Mouse (Mus musculus) forelimb bud, embryonic 11.5 days (tissue): ENCODE results near the gene Phospho1.

Experiments used
- DNase-seq: peaks from one replicate; pipeline ENCODE4 v3.0.0-alpha.2; 2012; ENCODE audit warnings: low read depth, low spot score

Phospho1 gene

GRCm38 (mm10) chr11:95812224-95812623, 12.1 kb upstream of the Phospho1 start:
- no peak for DNase-seq

DNA sequence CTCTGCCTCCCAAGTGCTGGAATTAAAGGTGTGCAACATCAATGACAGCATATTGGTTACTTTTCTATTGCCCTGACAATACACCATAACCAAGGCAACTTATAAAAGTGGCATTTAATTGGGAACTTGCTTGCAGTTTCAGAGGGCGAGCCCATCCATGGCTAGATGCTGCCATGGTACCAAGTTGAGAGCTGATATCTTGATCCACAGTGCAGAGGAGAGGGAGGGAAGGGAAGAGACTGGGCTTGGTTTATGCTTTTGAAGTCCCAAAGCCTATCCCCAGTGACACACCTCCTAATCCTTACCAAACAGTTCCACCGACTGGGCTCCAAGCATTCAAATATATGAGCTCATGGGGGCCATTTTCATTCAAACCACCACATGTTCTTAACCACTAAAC, 10.2 kb upstream of the Phospho1 start:
- no peak for DNase-seq

DNA sequence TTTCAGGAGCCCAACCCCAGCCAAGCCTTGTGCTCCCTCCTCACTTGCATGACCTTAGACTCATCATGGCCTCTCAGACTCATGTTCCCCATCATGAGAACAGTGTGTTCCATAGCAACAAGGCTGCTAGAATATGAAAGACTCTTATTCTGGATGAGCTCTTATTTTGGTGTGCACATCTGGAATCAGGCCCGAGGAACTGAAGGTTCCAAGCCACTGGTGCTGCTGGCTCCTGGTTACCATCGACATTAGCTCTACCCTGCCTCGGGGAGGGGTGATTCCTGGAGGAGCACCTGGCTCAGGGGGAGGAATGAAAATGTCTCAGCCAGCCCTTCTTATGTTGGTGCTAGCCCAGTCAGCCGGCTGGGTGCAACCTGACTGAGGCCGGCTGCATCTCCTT, 9.4 kb upstream of the Phospho1 start:
- no peak for DNase-seq

DNA sequence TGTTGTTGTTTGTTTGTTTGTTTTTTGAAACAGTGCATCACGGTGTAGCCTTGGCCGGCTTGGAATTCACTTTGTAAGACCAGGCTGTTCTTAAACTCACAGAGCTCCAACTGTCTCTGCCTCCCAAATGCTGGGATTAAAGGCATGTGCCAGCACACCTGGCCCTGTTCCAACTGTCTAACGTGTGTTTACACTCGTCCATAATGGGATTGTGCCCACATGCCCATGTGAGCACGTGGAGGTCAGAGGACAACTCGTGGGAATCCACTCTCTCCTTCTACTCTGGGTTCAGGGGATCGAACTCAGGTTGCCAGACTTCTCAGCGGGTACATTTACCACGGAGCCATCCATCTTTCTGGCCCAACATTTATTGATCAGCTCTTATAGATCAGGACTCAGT, 8.9 kb upstream of the Phospho1 start:
- no peak for DNase-seq

- DNase-seq = no peak
Measured at GRCm38 (mm10) chr11:95819138-95819537, 5.2 kb upstream of the Phospho1 start.

DNA sequence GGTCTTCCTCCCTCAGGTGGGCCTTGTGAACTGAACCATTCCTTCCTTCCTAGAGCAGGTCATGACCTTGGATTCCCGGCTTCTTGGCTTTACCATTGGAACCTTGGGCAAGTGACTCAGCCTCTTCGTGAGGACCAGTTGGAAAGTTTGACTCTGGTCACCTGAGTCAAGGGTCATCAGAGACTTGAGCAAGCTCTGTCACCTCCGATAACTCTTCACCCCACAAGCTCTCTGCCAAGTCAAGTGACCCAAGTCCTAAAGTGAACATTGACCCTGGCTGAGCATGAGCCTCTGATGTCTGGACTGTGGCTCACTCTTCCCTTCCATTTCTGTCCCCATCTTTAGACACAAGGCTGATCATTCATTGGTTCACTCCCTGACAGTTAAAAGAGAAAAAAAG, 2.8 kb upstream of the Phospho1 start:
- DNase-seq = no peak

DNA sequence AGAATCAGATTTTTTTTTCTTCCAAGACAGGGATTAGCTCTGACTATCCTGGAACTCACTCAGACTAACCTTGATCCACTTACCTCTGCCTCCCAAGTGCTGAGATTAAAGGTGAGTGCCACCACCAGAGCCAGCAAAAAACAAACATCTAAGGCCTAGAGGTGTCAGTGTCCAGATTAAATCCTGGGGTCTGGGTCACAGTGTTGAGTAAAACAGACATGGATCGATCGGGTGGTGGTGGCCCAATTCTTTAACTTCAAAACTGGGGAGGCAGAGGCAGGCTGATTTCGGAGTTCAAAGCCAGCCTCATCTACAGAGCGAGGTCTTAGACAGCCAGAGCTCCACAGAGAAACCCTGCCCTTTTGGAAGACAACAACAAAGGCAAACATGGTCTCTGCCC, 1.9 kb upstream of the Phospho1 start:
- no peak for DNase-seq

DNA sequence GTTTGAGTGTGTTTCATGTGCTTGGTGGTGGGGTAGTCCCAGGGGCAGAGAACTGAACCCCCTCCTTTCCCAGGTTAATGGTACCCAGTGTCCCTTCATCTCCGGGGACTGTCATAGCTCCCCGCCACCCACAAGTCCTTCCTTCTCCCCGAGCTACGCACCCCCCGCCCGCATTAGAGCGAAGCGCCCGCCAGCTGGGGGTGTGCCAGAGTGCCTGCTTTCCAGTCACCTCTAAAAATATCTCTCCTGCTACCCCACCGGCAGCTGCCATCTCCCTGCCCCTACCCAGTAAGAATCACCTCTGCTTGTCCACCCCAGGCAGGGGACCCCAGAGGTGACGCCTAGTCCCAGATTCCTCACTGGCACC, 561 bp downstream of the Phospho1 start:
- no peak for DNase-seq

DNA sequence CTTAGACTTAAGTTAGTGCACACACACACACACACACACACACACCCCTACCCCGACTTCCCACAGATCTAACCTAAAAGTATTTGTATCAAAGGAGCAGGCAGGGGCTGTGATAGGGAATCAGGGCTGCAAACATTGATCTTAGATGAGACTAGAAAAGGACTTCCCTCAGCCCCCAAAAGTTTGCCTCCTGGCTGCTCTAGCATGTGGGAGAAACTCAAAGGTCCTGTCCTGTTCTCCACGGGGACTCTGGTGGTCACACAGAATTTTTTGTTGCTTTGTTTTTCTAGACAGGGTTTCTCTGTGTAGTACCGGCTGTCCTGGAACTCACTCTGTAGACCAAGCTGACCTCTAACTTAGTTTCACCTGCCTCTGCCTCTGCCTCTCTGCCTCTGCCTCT, 1.3 kb downstream of the Phospho1 start:
- DNase-seq = no peak

GRCm38 (mm10) chr11:95826317-95827167, 2.2 kb downstream of the Phospho1 start:
- no peak for DNase-seq

GRCm38 (mm10) chr11:95827168-95827447, 2.8 kb downstream of the Phospho1 start:
- no peak for DNase-seq

GRCm38 (mm10) chr11:95827464-95828085, 3.3 kb downstream of the Phospho1 start:
- DNase-seq = peak; percentile 64

GRCm38 (mm10) chr11:95828181-95828964, 4.1 kb downstream of the Phospho1 start:
- DNase-seq = no peak

GRCm38 (mm10) chr11:95829526-95830050, 5.3 kb downstream of the Phospho1 start:
- DNase-seq = no peak

DNA sequence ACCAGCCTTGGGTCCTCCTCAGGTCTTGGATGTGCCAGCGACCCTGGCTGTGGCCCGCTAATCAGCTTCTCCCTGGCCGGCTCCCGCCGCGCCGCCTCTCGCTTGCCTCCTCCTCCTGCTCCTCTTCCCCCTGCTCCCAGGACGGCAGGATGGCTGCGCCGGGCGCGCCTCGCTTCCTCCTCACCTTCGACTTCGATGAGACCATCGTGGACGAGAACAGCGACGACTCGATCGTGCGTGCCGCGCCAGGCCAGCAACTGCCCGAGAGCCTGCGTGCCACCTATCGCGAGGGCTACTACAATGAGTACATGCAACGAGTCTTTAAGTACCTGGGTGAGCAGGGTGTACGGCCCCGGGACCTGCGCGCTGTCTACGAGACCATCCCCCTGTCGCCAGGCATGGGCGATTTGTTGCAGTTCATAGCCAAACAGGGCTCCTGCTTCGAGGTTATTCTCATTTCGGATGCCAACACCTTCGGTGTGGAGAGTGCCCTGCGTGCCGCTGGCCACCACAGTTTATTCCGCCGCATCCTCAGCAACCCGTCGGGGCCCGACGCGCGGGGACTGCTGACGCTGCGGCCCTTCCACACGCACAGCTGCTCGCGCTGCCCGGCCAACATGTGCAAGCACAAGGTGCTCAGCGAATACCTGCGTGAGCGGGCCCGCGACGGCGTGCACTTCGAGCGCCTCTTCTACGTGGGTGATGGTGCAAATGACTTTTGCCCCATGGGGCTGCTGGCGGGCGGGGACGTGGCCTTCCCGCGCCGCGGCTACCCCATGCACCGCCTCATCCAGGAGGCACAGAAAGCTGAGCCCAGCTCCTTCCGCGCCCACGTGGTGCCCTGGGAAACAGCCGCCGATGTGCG, 6.3 kb downstream of the Phospho1 start:
- no peak for DNase-seq

- DNase-seq = no peak
Measured at GRCm38 (mm10) chr11:95831276-95831619, 6.9 kb downstream of the Phospho1 start.

DNA sequence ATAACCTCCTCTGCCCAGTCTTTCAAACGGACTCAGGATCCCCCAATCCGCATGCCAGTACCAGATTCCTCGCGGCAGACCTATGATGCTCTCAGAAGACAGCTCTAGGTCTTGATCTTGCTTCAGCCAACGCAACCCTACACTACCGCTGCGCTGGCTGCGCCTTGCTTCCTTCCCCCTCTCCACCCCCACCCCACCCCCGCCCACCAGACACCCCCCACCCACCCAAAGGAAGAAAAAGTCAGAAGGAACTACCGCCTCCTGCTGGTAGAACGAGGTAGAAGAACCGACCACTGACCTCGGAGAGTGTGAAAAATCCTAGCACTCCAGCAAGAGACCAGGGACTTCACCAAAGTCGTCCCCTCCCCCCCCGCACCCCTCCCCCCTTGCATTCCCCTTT, 7.3 kb downstream of the Phospho1 start:
- no peak for DNase-seq

GRCm38 (mm10) chr11:95832129-95833005, 8.1 kb downstream of the Phospho1 start:
- DNase-seq = no peak

DNA sequence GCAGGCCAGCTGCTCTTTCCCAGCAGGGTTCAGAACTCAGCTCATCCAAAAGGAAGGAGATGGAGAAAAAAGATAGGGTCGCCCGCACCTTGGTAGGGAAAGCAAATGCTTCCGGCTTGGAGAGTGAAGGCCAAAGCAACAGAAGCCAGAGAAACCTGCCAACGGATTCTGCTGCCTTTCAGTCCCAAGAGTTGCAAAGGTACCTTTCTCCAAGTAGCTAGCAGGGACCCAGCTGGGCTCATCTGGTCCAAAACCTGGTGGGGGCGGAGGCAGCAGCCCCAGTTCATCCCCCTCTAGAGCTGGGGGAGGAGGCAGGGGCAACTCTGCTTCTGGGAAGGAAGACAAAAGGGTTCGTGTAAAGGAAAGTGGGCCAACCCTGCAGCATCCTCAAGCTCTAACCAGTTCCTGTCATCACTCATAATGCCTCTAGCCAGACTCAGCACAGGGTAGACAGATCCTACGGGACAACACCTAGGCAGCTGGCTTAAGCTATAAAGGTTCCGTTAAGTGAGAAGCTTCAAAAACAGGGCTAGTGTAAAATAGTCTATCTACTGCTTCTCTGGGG, 8.8 kb downstream of the Phospho1 start:
- no peak for DNase-seq

DNA sequence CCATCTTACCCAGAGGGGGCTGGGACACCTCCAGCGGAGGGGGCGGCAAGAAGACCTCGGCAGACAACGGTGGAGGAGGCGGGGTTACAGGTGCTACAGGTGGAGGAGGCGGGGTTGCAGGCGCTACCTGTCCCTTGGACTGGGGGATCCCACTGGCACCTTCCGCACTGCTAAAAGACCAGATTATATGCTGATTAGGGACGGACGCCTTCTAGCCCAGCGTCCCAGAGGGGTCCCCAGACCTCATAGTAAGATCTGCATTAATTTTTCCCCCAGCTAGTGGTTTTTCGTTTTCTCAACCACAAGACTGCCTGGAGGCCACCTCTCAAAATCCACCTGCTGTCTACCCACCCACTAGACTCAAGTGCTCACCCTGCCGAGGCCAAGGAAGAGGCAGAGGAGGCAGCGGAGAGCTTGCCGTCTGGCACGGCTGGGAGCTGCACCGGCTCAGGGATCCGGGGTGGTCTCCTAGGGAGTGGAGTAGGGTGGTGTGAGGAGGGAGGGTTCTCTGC, 9.4 kb downstream of the Phospho1 start:
- no peak for DNase-seq
